7 mouse cellular contexts compared by ENCODE assay signal in the genomic region with DNA sequence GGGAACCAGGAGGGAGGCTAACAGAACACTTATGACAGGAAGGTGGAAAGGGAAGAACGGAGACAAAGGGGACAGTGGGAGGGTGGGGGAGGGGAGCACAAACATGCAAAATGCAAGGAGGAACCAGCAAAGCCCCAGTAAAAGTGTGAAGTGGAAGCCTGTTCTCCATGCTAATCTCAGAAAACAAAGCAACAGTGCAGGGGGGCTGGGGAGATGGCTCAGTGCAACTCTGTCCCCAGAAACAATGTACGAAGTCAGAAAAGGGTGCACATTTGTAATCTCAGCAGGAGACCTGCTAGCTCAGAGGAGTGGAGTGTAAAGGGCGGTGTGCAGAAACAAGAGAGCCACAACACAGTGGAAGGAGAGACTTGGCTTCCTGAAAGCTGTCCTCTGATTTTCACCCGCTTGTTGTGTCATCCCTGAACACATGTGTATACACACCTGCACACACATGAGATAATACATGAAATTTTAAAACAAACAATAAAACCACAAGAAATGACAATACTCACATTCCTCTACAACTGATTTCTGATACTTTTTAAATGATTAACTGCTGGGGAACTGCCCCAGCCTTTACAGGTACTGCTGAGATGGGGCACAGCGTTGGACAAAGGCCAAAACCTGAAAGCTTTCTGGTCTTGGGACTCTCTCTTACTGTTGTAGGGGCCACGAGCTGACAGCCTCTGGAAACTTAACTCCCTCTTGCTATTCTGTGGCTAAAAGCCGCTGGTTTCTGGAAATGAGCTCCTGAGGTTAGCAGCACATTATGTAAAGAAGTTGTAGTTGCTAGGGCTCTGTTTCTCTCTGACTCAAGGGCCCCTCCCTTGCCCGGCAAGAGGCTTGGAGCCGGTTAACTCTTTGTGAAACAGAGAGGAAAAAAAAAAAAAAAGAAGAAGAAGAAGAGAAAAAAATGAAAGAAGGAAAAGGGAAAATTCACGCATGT. TPM values are rescaled to one million over a fixed set of nuclear protein-coding genes. Genes with fewer than 3 reads are reported as not detected.
DNase-seq lines count a peak whose midpoint lies in the region; ATAC-seq and TF ChIP-seq lines count a peak whose summit lies in the region.

No protein-coding gene starts in this region.

- H3K9me3 ChIP-seq in ES-E14 (ENCODE audit: control insufficient read depth, insufficient read depth, low read depth, low read length) = peaks cover 10% of the 10 kb centered on the region
- no peaks in the 10 kb centered on the region for H3K9me3 ChIP-seq in intestine, embryonic 15.5 days
- no peaks in the 10 kb centered on the region for H3K9me3 ChIP-seq in liver, embryonic 16.5 days (replicated peaks; ENCODE audit: control insufficient read depth, low read length)

- no peak overlapping the region for H3K4me3 ChIP-seq in ES-E14 (ENCODE audit: insufficient read depth in 1 of 2, low read depth in 1 of 2, low read length in 2 of 2, poor library complexity in 1 of 2, severe bottlenecking in 1 of 2)
- no peak overlapping the region for H3K4me3 ChIP-seq in bone marrow, adult 2 months (replicated peaks; ENCODE audit: control insufficient read depth, low read depth, low read length)
- no peak overlapping the region for H3K4me3 ChIP-seq in intestine, embryonic 15.5 days (replicated peaks)
- no peak overlapping the region for H3K4me3 ChIP-seq in liver, embryonic 16.5 days (ENCODE audit: low read depth, low read length)

- peak overlapping the region; percentile 33 for H3K4me2 ChIP-seq in intestine, embryonic 15.5 days (replicated peaks)
- peak overlapping the region; percentile 18 for H3K4me2 ChIP-seq in liver, embryonic 16.5 days (ENCODE audit: low read depth, low read length)

- peak; percentile 68 for ATAC-seq in intestine, embryonic 15.5 days
- no peak for ATAC-seq in liver, embryonic 16.5 days (ENCODE audit: low read depth)
- ATAC-seq in monocyte, adult 5-6 weeks (replicated peaks; ENCODE audit: insufficient number of reproducible peaks, low FRiP score, low TSS enrichment, poor library complexity, severe bottlenecking) = no peak

- no peak overlapping the region for H3K9ac ChIP-seq in ES-E14 (ENCODE audit: insufficient read depth, low read depth, low read length, poor library complexity, severe bottlenecking)
- H3K9ac ChIP-seq in intestine, embryonic 15.5 days = no peak overlapping the region
- no peak overlapping the region for H3K9ac ChIP-seq in liver, embryonic 16.5 days (ENCODE audit: low read depth, low read length)

- no peaks in the 10 kb centered on the region for H3K27me3 ChIP-seq in intestine, embryonic 15.5 days (replicated peaks)
- H3K27me3 ChIP-seq in liver, embryonic 16.5 days (ENCODE audit: control insufficient read depth, insufficient read depth, low read depth, low read length) = no peaks in the 10 kb centered on the region

- in situ Hi-C loops in ES-E14 (cut with MboI; ENCODE audit: low sequenced_read_pairs in 2 of 2, unreplicated experiment in 2 of 2) = no loop called here

- DNase-seq in ES-E14 (ENCODE audit: low read depth, low spot score) = peak; percentile 51
- DNase-seq in urinary bladder, postnatal 14 days (ENCODE audit: low spot score) = no peak
- no peak for DNase-seq in Muller cell, postnatal 12 days (ENCODE audit: inconsistent ontology term)

- TF ChIP-seq CTCF in bone marrow, adult 2 months (IDR thresholded peaks at IDR 0.05; ENCODE audit: control insufficient read depth, insufficient read depth, low read length) = no peak

- WGBS in bone marrow, adult 2 months = 7% methylated on average over 10 of the region's 10 CpGs
- WGBS in intestine, embryonic 15.5 days = 14% methylated on average over 10 of the region's 10 CpGs
- 12% methylated on average over 10 of the region's 10 CpGs for WGBS in liver, embryonic 16.5 days (ENCODE audit: insufficient replicate concordance)

- no peaks in the 10 kb centered on the region; the same call in 1 of the 2 replicates for H3K36me3 ChIP-seq in ES-E14 (ENCODE audit: control insufficient read depth, insufficient read depth, low read length, poor library complexity, severe bottlenecking)
- H3K36me3 ChIP-seq in intestine, embryonic 15.5 days = no peaks in the 10 kb centered on the region
- H3K36me3 ChIP-seq in liver, embryonic 16.5 days (ENCODE audit: control insufficient read depth, insufficient read depth) = no peaks in the 10 kb centered on the region

- no peak for TF ChIP-seq POLR2A in bone marrow, adult 2 months (IDR thresholded peaks at IDR 0.05; ENCODE audit: borderline replicate concordance, control insufficient read depth, low read depth, low read length)

- peaks cover 6 to 12% of the 10 kb centered on the region in 2 experiments for H3K4me1 ChIP-seq in ES-E14 (ENCODE audit: control insufficient read depth in 2 of 2, insufficient read depth in 2 of 2, low read length in 2 of 2, poor library complexity in 1 of 2)
- peaks cover 4% of the 10 kb centered on the region; the same call in 1 of the 2 replicates for H3K4me1 ChIP-seq in bone marrow, adult 2 months (ENCODE audit: control insufficient read depth, insufficient read depth, low read length)
- peaks cover 8% of the 10 kb centered on the region; the same call in 1 of the 2 replicates for H3K4me1 ChIP-seq in intestine, embryonic 15.5 days (replicated peaks)
- H3K4me1 ChIP-seq in liver, embryonic 16.5 days (ENCODE audit: control insufficient read depth, low read depth, low read length) = peaks cover 48% of the 10 kb centered on the region

- H3K27ac ChIP-seq in ES-E14 (ENCODE audit: insufficient read depth, low read depth, low read length, poor library complexity, severe bottlenecking) = peak overlapping the region; percentile 93
- peak overlapping the region; percentile 51; the same call in 1 of the 2 replicates for H3K27ac ChIP-seq in bone marrow, adult 2 months (ENCODE audit: control insufficient read depth, insufficient read depth, low read depth, low read length, poor library complexity)
- peak overlapping the region; percentile 64 for H3K27ac ChIP-seq in intestine, embryonic 15.5 days
- peak overlapping the region; percentile 40 for H3K27ac ChIP-seq in liver, embryonic 16.5 days (ENCODE audit: low read length)

TF ChIP-seq in ES-E14, 5 proteins besides CTCF, POLR2A, EP300 and RAD21:
- TF ChIP-seq ZC3H11A (IDR thresholded peaks at IDR 0.05; ENCODE audit: borderline replicate concordance, low read depth, low read length) (no peak), CHD2 (IDR thresholded peaks at IDR 0.05; ENCODE audit: low read depth, low read length) (no peak), HCFC1 (IDR thresholded peaks at IDR 0.05; ENCODE audit: borderline replicate concordance, insufficient read depth, low read length) (no peak), MAFK (IDR thresholded peaks at IDR 0.05; ENCODE audit: insufficient read depth, low read depth, low read length) (no peak), ZNF384 (IDR thresholded peaks at IDR 0.05; ENCODE audit: low read depth, low read length) (peak; percentile 68; the same call in 1 of the 2 replicates)

RNA-seq across cellular contexts. Expression of a gene that starts 11.4 kb away (rescaled TPM):
- total RNA-seq in ES-E14 (2012; rRNA removed) = 67.6 and 83.4 TPM in 2 replicates
- polyA plus RNA-seq in bone marrow, adult 2 months (2011; ENCODE audit: insufficient read depth, insufficient read length, low replicate concordance, missing spikeins) = 14.9 and 20.9 TPM in 2 replicates
- 25.0 and 26.0 TPM in 2 replicates for polyA plus RNA-seq in intestine, embryonic 15.5 days (2015; fragmentation: Nextera tagmentation; extraction: Ambion mirVana)
- polyA plus RNA-seq in liver, embryonic 16.5 days (2015; fragmentation: Nextera tagmentation; extraction: Ambion mirVana) = 15.8 TPM in 2 replicates
- 34.1 to 61.0 TPM (median 34.3 TPM) in 3 replicates for total RNA-seq in monocyte, adult 5-6 weeks (2017)

RNA-seq across cellular contexts. Expression of a gene that starts 22.9 kb away (rescaled TPM):
- 0.48 and 0.76 TPM in 2 replicates for total RNA-seq in ES-E14 (2012; rRNA removed)
- polyA plus RNA-seq in bone marrow, adult 2 months (2011; ENCODE audit: insufficient read depth, insufficient read length, low replicate concordance, missing spikeins) = 10.0 and 10.2 TPM in 2 replicates
- polyA plus RNA-seq in intestine, embryonic 15.5 days (2015; fragmentation: Nextera tagmentation; extraction: Ambion mirVana) = 34.6 and 36.4 TPM in 2 replicates
- polyA plus RNA-seq in liver, embryonic 16.5 days (2015; fragmentation: Nextera tagmentation; extraction: Ambion mirVana) = 12.7 and 16.4 TPM in 2 replicates
- total RNA-seq in monocyte, adult 5-6 weeks (2017) = not detected in 3 replicates

RNA-seq across cellular contexts. Expression of a gene that starts 59.3 kb away (rescaled TPM):
- total RNA-seq in ES-E14 (2012; rRNA removed) = 590 and 695 TPM in 2 replicates
- 104 and 152 TPM in 2 replicates for polyA plus RNA-seq in bone marrow, adult 2 months (2011; ENCODE audit: insufficient read depth, insufficient read length, low replicate concordance, missing spikeins)
- 480 and 508 TPM in 2 replicates for polyA plus RNA-seq in intestine, embryonic 15.5 days (2015; fragmentation: Nextera tagmentation; extraction: Ambion mirVana)
- polyA plus RNA-seq in liver, embryonic 16.5 days (2015; fragmentation: Nextera tagmentation; extraction: Ambion mirVana) = 229 and 244 TPM in 2 replicates
- total RNA-seq in monocyte, adult 5-6 weeks (2017) = 214 to 246 TPM (median 236 TPM) in 3 replicates

RNA-seq across cellular contexts. Expression of a gene that starts 59.4 kb away (rescaled TPM):
- 13.1 and 17.2 TPM in 2 replicates for total RNA-seq in ES-E14 (2012; rRNA removed)
- 15.2 and 17.7 TPM in 2 replicates for polyA plus RNA-seq in bone marrow, adult 2 months (2011; ENCODE audit: insufficient read depth, insufficient read length, low replicate concordance, missing spikeins)
- polyA plus RNA-seq in intestine, embryonic 15.5 days (2015; fragmentation: Nextera tagmentation; extraction: Ambion mirVana) = 15.2 and 16.6 TPM in 2 replicates
- 7.1 TPM in 2 replicates for polyA plus RNA-seq in liver, embryonic 16.5 days (2015; fragmentation: Nextera tagmentation; extraction: Ambion mirVana)
- 6.8 to 10.1 TPM (median 7.3 TPM) in 3 replicates for total RNA-seq in monocyte, adult 5-6 weeks (2017)

Comparison
In these comparisons a context has a peak if more than half of its experiments do, and no peak if none do; other contexts are left out.
1. H3K27ac ChIP-seq: peak in every context shown above with its lines; median percentile 93 in ES-E14; 64 in intestine, embryonic 15.5 days; 51 in bone marrow, adult 2 months; 40 in liver, embryonic 16.5 days.